Mouse (Mus musculus) kidney, postnatal 25 days (tissue): ENCODE measurements around the gene Gm21972.

ENCODE experiments used
- DNase-seq, 2 experiments: peaks; one replicate each; pipeline ENCODE4 v3.0.0; 2021; ENCODE audit warnings: mixed read lengths in 2 of 2

Gene Gm21972

GRCm38 (mm10) chr1:86174602-86175001 is 41.2 kb downstream of the Gm21972 start:
- DNase-seq = no peak

DNA sequence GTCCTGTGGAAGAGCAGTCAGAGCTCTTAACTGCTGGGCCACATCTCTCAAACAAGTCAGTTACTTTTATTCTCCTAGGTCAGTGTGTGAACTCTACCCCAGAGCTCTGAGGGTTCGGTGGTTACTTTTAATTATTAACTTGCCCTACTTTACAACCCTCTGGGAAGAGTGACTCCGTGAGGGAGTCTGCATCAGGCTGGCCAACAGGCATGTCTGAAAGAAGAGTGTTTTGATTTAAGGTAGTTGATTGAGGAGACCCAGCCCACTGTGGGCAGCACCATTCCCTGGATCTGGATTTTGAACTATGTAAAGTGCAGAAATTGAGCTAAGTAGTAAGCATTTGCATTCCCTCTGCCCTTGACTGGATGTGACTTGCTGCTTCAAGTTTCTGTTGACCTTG is 42.6 kb downstream of the Gm21972 start:
- peak; percentile 52 to 73 for DNase-seq

DNA sequence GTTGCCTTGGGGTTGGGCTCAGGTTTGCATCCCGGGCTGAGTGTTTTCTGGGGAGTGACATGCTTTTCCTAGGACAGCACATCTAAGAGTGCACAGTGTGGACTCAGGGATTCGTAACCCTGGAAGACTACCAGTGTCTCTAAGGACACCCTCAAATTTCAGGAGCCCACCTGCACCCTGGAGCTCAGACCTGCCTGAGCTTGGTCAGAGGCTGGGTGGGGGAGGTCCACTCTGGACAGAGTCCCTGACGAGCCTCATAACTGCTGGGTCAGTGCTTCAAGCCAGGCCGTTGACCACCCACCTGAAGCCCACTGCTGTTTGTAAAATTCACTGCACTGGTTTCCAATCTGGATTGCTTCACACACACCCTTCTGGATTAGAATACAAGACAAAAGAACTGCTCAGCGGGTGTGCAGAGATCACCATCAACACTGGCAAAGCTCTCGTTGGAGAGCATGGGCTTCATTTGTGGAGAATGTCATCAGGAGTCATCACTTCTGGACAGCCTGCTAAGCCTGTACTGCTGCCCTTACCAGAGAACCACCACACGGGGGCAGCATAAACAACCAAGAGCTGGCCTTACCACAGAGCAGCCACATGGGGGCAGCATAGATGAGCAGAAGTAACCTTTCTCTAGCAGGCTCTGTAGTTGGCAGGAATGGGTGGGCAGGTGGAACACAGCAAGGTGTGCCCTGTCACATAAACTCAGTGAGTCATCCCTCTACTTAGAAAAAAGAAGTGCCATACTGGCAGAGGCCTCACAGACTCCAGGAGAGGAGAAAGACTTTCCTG is 45.2 kb downstream of the Gm21972 start:
- peak; percentile 82 to 84 for DNase-seq

GRCm38 (mm10) chr1:86182004-86182709 is 48.7 kb downstream of the Gm21972 start:
- no peak for DNase-seq

- no peak for DNase-seq
Observed at GRCm38 (mm10) chr1:86183577-86184263, 50.3 kb downstream of the Gm21972 start.

DNA sequence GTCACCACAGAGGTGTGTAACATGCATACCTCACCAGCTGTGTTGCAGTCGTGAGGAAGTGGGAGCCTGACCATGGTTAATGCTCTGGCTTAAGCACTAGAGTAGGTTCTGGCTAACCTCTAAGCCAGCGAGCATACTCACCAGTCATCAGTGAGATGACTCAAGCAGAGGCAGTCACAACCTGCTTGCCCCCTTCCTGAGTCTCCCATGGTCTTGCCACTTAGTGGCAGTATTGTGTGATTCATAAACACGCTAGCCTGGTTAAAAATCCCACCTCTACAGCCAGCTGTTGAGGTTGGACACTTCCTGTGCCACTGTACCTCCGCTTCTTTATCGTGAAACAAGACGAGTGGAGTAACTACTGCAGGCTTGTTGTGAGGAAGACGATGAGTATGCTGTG is 53.3 kb downstream of the Gm21972 start:
- DNase-seq = no peak

DNA sequence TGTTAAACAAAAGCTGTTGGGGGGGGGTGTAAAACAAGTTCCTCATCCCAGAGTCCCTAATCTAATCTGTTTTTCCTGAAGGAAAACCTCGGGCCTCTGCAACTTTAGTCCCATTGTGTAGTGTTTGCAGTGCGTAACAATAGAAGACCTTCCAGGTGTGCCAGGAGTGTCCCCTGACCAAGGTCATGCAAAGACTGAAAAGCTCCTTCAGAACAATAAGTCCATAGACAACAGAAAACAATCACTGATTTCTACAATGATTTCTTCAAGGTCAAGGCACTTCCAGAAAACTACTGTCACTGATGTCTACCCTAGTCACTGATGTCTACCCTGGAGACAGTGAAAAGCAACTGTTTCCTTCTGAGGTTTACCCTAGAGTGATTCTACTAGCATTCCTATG is 54.4 kb downstream of the Gm21972 start:
- no peak for DNase-seq

DNA sequence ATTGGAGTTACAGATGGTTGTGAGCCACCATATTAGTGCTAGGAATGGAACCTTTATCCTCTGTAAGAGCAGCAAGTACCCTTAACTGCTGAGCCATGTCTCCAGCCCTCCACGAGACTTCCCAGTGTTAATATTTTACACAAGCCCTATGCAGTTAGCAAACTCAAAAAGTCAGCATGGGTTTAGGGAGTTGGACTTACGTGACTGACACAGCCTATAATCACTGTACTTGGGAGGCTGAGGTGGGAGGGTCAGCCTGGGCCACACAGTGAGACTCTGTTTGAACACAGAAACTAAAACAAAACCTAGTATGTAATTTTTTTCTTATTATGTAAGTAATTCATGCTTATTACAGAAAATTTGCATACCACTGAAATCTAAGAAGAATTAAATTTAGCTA is 54.8 kb downstream of the Gm21972 start:
- peak in 1 of 2 experiments; percentile 8 for DNase-seq

DNA sequence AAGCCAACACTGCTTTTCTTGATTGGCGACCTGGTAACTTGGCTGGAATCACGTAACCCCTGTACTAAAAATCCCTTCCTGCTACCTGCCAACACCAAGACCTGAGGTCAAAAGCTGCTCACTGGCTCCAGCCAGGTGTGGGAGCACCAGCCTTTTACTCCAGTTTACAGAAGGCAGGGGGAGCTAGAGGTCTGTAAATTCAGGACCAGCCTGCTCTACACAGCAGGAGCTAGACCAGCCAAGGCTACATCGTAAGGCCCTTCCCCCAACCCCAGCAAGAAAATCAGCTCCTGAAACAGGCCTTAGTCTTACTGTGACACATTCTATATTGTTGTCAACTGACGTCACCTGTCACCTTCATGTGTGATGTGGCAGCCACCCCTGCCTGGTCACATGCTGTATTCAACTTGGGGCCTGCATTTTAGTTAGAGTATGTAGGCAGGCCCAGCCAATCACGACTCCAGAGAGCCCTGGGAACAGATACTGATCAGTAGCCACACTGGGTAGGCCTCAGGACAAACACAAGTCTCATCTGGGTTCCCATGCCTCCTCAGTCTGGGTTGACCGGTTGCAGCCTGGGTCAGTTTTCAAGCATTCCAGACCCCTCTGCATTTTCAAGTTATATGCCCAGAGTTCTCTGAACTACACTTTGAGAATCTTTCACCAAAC is 55.7 kb downstream of the Gm21972 start:
- no peak for DNase-seq

- DNase-seq = no peak
Observed at GRCm38 (mm10) chr1:86190843-86191242, 57.4 kb downstream of the Gm21972 start.

DNA sequence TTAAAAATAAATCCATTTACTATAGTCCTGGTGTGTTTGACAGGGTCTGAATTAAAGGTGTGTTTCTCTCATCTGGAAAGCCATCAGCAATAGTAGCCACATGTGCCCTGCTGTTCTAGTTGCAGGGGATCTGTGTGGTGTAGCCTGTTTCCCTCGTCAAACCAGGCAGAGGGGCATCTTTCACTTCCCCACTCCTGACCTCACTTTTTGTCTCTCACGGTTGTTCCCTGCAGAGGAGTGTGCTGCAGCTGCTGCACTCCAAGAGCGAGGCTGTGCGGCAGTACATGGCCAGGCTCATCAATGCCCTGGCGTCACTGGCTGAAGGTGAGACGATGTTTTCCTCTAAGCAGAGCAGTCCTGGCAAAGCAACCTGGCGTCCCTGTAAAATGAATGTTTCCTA is 60.6 kb downstream of the Gm21972 start:
- no peak for DNase-seq

DNA sequence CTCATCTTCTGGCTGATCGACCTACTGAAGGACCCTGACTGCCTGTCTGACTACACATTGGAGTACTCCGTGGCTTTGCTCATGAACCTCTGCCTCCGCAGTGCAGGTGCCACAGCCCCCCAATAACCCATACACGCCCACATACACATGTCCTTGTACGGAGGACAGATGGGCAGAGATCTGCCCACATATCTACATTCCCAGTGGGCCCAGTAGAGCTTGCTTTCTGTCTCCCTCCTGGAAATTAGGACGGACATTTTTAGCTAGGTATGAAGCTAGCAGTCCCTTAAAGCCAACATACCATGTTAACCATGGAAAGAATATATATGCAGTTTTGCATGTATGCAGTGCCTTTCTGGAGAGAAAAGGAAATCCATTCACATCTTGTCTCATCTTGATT is 64.8 kb downstream of the Gm21972 start:
- no peak for DNase-seq

- no peak for DNase-seq
Observed at GRCm38 (mm10) chr1:86199026-86199425, 65.6 kb downstream of the Gm21972 start.

DNA sequence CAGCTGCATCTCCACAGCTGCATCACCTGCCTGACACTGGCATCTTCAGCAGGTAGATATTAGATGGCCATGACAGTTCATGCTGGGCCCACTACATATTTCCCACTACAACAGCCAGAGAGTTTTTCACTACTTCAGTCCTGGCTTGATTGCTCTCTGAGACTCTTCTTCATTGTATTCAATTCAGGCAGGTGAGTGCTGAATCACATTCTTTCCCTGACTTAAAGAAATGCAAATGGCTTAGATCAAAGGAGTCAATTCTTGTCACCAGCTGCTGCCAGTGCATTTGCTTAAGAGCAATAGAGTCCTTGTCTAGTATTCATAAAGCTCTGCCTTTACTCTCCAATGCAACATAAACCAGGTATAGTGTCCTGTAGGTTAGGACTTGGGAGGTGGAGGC is 67.9 kb downstream of the Gm21972 start:
- DNase-seq = no peak

DNA sequence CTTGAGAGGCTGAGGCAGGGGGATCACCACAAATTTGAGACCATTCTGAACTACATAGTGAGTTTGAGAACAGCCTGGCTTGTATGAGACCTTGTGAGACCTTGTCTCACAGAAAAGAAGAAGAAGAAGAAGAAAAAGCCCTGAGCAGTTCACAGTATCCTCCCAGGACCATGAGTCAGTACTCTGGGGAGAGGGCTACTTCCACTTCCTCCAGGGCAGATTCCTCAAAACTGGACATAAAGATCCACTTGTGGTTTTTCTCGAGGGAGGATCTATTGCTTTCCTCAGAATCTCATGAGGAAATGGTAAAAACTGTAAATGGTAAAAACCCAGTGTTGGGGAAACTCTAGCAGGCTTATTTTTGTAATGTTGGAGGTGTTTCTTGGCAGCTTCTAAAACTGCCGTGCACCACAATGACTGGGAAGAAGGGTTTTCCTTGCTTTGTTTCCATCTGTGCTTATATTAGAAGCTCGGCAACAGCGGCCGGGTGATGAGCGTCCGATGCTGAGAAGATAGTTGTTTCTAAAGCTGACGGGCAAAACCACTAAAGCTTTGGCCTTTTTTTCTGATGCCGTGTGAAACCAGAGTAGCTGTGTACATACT is 69.3 kb downstream of the Gm21972 start:
- no peak for DNase-seq

GRCm38 (mm10) chr1:86210676-86211075 is 77.2 kb downstream of the Gm21972 start:
- DNase-seq = no peak

- no peak for DNase-seq
Observed at GRCm38 (mm10) chr1:86211498-86211897, 78.1 kb downstream of the Gm21972 start.
